Mouse (Mus musculus) hindlimb bud, embryonic 11.5 days (tissue): ENCODE results near the gene Angptl2.

ENCODE experiments used
- DNase-seq: peaks from one replicate; pipeline ENCODE4 v3.0.0-alpha.2; 2012; ENCODE audit warnings: low read depth, low spot score; ENCODE audit errors: extremely low spot score

Angptl2 gene

DNA sequence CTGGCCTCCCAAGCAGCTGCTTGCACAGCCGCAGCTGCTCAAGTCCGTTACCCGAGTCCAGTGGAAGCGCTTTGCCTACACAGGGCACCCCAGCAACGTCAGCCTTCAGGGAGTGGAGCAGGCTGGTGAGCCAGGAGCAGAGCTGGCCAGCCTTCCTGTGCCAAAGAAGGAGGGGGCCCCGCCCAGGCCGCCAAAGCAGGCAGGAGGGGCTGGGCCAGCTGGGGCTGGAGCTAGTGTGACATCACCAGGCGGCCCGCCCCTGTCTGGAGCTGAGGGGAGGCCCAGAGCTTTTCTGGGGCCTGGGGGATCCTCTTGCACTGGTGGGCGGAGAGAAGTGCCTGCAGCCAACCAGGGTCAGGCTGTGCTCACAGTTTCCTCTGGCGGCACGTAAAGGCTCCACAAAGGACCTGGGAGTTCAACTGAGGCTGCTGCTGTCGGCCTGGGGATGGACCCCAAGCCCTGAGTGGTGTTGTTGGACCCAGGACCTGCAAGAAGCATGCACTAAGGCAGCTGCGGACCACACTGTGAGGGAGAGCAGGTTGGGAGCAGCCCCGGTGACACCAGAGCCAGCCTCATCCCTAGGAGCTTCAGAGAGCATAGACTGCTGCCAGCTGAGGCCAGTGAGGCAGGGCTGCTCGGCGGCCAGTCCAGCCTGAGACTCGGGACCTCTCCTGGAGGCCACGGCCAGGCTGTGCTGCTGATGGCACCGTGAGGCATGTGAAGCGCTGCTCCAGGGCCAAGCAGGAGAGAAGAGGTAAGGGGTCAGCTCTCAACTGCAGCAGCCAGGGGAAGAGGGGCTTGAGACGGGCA is at the start of gene Angptl2:
Angptl2 (plus strand) TSS at position 370 of the 810 bp plus-strand sequence.
- peak; percentile 77 for DNase-seq

GRCm38 (mm10) chr2:33167060-33167459 is 48.8 kb upstream of the Angptl2 start:
- DNase-seq, result no peak

DNA sequence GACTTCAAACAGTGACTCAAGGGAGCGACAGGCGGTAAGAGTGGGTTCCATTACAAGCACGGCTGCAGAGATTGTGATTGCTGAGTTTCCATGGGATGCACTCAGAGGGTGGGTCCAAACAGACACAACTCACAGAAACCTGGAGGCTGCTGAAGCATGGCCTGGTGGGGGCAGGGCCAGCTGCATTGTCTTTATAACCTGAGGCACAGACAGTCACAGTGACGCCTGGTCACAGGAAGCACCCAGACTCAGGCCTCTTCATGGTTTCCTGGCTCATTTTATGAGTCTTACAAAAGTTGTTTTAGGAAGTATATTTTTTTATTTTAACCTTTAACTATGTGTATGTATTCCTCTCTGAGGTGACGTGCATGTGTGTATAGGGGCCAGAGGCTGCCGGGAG is 46.4 kb upstream of the Angptl2 start:
- no peak for DNase-seq

DNA sequence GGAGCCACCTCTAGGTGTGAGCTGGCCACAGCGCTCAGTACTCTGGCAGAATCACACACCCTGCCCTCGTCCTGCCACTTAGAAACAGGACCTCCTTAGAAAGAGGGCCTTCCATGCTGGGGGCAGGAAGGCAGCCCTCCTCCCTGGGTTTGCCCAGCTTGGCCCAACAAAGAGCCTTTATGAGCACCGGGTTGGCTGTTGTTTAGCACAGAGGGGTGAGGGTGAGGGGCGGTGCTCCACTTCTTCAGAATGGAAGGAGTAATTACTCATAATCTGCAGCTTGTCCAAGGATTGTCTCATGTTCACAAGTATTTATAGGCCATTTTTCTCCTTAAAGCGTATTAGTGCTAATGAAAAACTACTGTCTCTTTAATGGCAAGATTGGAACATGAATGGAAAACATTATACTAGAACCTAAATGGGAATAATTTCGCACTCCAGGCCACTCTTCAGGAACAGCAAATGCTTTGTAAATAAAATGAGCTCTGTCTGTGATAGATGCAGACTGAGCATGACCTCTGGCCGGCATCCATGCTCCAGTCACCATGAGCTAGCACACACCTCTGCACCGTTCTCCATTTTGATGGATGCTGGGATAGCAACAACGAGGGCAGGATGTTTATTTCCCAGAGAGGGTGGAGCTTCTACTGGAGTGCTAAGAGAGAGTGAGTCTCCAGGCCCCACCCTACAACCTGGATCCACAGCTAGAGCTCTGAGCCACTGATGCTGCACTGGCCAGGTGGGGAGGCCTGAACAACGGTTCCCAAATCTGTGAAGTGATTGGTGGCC is 44.9 kb upstream of the Angptl2 start:
- DNase-seq, result no peak

GRCm38 (mm10) chr2:33173126-33173525 is 42.7 kb upstream of the Angptl2 start:
- DNase-seq, result no peak

DNA sequence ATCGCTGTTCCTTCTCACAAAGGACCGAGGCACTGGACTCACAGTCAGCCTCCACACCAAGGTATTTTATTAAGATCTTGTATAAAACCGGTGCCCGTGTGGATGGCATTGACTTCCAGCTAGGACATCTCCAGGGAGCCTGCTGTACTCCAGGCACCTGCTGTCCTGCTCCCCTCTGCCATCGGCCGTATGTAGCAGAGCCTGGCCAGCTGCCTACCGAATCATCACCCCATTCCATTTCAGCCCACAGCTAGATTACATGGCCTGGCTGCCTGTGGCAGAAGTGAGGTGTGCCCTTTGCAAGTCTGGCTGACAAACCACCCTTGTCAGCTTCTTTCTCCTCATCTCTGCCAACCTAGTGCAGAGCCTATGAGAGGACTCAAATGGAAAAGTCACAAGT is 42.2 kb upstream of the Angptl2 start:
- DNase-seq, result no peak

DNA sequence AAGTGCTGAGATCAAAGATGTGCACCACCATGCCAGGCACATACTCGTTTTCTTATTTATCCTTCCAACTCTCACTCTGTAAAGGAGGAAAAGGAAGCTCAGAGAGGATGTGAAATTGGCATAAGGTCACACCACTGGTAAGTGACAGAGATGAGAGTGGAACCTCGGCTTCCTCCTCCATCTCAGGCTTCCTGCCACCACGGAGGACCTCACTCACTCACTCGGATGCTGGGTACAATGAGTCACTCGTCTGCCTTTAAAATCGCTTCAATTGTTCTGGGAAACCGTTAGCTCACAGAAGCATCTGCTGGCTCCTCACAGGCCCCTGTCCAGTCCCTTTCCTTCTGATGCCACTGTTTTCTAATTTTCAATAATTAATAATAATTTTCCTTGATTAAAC is 39.4 kb upstream of the Angptl2 start:
- DNase-seq, result no peak

- DNase-seq, result no peak
Measured at GRCm38 (mm10) chr2:33176921-33177320, 38.9 kb upstream of the Angptl2 start.

- no peak for DNase-seq
Measured at GRCm38 (mm10) chr2:33177443-33178242, 38.2 kb upstream of the Angptl2 start.

GRCm38 (mm10) chr2:33178243-33178932 is 37.5 kb upstream of the Angptl2 start:
- no peak for DNase-seq

GRCm38 (mm10) chr2:33179171-33179929 is 36.5 kb upstream of the Angptl2 start:
- no peak for DNase-seq

DNA sequence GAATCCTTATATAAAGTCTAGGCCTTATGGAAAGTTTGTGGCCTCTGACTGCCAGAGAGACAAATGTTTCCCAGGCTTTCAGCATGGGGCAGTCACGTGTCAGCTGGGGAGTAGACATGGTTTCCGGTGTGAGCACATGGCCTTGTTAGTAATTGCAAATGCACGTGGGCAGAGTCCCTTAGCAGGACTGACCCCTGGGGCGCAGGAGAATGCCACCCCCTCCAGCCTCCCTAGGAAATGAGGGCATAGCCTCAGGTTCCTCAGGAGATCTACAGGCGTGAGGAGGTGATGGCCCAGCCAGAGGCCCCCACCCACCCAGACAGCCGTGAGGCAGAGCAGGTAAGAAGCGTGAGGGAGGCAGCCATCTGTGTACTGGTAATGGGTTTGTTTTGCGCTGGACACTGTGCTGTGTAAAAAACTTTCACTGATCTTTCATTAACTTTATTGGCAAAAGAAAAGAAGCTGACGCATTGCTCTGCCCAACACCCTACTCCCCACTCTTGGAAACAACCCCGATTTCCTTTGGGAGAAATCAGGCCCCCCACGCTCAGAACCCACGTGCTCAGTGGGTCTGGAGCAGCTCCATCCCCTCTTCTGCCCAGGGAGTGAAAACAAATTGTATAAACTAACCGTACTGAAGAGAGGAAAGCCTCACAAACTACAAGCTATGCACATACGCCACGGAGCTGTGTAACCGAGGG is 35.8 kb upstream of the Angptl2 start:
- DNase-seq, result no peak

DNA sequence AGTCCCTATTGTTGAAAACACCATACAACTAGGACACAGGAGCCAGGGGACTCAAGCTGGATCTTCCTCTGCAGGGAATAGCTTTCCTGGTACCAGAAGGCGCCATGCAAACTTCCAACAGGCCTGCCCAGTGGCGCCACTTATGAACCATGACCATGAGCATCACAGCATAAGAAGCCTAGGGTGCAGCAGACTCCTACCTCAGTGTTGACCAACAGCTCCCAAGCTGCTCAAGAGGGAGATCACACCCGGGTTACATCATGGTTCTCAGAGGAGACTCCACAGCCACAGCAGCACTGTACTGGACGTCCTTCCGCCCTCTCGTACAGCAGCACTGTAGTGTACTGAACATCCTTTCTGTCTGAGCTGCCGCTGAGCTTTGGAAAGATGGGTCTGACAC is 32.5 kb upstream of the Angptl2 start:
- no peak for DNase-seq

GRCm38 (mm10) chr2:33184641-33185040 is 31.2 kb upstream of the Angptl2 start:
- DNase-seq, result no peak

DNA sequence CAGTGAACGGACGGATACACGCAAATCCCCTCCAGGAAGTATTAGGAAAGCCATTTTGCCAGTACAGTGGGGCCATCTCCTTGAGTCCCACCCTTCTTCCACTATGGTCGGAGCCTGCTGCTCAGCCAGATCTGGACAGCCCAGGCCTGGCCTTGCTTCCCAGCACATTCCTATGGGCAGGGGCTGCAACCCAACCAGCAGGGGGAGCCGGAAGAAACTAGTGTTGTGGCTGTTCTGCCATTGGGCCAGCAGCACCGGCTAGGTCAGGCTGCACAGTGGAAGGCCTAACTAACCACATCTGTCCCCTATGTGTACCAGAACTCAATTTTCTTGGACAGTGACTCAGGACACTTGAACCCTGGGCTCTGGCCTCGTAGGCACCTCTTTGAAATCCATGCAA is 30.6 kb upstream of the Angptl2 start:
- no peak for DNase-seq

DNA sequence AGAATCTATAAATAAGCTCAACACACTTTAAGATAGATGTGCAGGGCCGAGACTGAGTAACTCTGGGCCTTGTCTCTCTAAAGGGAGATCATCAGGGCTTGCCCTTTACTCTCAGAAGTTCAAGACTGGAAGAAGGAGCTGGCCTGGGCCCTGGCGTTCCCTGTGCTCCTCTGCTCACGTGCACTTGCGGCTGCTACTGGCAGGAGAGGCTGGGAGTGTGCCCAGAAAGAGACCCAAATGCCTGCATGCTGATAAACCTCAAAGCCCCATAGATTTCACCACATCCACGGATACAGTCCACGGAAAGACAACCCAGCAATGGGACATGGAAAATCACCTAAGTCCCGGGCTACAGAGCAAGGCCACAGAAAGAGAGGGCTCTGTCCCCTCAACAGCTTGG is 29.4 kb upstream of the Angptl2 start:
- no peak for DNase-seq

DNA sequence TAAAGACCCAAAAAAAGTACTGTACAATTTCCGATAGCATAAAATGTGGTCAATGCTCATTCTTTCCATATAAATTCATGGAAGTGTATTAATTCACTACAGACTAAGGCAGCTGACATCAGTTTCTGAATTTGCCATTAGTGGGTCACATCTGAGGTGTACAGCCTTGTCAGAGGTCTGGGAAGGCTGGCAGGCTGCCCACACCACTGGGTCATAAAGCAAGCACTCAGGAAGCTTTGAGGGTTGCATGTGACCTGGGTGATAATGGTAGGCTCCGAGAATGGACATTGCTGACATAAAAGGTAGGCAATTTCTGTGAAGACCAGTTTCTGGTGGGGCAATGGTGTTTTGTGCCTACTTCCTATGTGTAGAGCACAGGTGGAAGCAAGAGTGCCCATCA is 28.0 kb upstream of the Angptl2 start:
- DNase-seq, result no peak

DNA sequence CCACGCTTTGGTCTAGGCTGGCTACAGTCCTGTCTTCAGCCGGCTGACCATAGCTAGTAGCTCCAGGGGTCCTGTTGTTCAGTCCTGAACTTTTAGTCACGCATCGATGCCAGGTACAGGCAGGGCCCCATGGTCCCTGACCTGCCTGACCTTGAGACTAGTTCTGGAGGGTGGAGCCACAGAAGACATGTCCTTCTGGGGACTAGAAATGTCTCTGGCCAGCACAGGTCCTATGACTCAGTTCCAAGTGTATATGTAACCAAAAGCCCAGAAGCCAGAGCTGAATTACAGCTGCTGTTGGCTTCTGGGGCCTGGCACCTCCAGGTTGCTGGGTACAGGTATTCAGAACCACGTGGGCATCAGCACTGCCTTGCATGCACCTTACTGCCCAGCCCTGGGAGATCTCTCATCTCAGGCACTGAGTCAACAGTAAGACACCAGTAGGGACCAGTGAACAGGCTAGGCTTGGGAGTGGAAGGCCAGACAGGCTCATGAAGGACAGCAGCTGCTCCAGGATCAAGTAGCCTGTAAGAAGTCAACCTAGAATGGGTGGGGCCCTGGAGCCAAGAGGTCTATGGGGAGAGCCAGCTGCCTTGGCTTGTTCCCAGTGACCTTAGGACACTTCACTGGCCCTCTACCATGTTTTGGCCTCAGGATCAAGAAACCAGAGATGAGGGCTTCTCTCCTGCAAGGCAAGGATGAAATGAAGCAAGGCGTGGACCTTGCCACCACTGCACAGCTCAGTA is 26.8 kb upstream of the Angptl2 start:
- DNase-seq, result no peak

- DNase-seq, result no peak
Measured at GRCm38 (mm10) chr2:33189976-33190375, 25.9 kb upstream of the Angptl2 start.
